Mouse (Mus musculus) gastrocnemius, adult 2 months (tissue): ENCODE results near the gene Ech1. TPM values are rescaled to one million over a fixed set of nuclear protein-coding genes. Genes with fewer than 3 reads are reported as not detected.

Experiments used
- DNase-seq: peaks from one replicate; pipeline ENCODE4 v3.0.0; 2022
- H3K27ac ChIP-seq: fragments of 200-600 bp; 2 replicates; pipeline ENCODE4 v1.8.1; 2022; ENCODE audit warnings: mild to moderate bottlenecking
- H3K4me3 ChIP-seq: fragments of 200-600 bp; 2 replicates; pipeline ENCODE4 v1.8.1; 2022; ENCODE audit warnings: mild to moderate bottlenecking, moderate library complexity
- CTCF ChIP-seq: fragments of 200-600 bp; IDR thresholded peaks from 2 replicates; pipeline ENCODE4 v1.8.1; 2022; ENCODE audit warnings: antibody characterized with exemption, mild to moderate bottlenecking, moderate library complexity
- intact Hi-C: fragments of 180-260 bp; cut with DNase I; formaldehyde crosslinking; loops from one replicate; pipeline ENCODE4 v1.15.1; 2025
- total RNA-seq, 2 experiments: library from RNA; stranded (reverse); gene quantifications; 2 replicates each; pipeline ENCODE4 v1.2.3; 2021

The Ech1 gene
- total RNA-seq, 2 experiments from 2014 or later, result 173 to 338 TPM

GRCm38 (mm10) chr7:28825686-28826401 is 827 bp downstream of the Ech1 start:
- TF ChIP-seq CTCF, result peak; percentile 20; the same call in 1 of the 2 replicates
- intact Hi-C loops, result loop anchor here (2.0 to 5.0 kb wide), 2 partner anchors 15 to 41 kb away; no protein-coding TSS in a partner anchor
- Histone ChIP-seq H3K4me3 (peak overlapping the region; percentile 71), H3K27ac (peak overlapping the region; percentile 96)
- DNase-seq, result no peak

DNA sequence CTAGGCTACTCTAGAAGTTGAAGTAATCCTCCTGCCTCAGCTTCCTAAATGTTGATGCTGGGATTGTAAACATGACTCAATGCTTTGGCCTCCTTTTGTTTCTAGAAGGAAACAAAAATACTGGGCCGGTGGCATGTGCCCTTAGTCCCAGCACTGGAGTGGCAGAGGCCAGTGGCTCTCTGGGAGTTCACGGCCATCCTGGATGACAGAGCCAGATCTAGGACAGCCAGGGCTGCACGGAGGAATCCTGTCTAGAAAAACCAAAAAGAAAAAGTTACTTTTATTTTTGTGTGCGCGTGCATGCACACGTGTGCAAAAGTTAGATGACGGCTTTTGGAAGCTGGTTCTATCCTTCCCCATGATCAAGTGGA is 1.4 kb downstream of the Ech1 start:
- no peak for TF ChIP-seq CTCF
- H3K4me3 ChIP-seq, result peak overlapping the region; percentile 71
- H3K27ac ChIP-seq, result peak overlapping the region; percentile 96
- intact Hi-C loops, result loop anchor here (2.0 to 5.0 kb wide), 2 partner anchors 14 to 41 kb away; no protein-coding TSS in a partner anchor
- no peak for DNase-seq

DNA sequence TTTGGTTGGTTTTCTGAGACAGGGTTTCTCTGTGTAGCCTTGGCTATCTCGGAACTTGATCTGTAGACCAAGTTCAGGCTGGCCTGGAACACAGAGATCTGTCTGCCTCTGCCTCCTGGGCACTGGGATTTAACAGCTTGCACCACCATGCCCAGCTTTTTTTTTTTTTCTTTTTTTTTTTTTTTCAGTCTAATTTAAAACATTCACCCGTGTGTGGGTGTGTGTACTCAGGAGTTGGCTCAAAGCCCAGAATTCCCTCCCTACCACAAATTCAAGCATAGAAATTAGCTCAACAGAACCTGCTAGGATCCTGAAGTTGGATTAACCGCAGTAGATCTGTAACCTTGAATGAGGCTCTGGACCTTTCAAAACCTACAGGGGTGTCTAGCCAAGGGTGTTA is 2.3 kb downstream of the Ech1 start:
- Histone ChIP-seq H3K4me3 (no peak overlapping the region; the same call in 1 of the 2 replicates), H3K27ac (no peak overlapping the region)
- intact Hi-C loops, result loop anchor here (2.0 to 5.0 kb wide), 2 partner anchors 13 to 40 kb away; no protein-coding TSS in a partner anchor
- DNase-seq, result no peak
- no peak for TF ChIP-seq CTCF

- DNase-seq, result no peak
- no peak overlapping the region for H3K4me3 ChIP-seq
- H3K27ac ChIP-seq, result no peak overlapping the region
- intact Hi-C loops, result loop anchor here (5.0 kb wide), 1 partner anchor 37 kb away; no protein-coding TSS in a partner anchor
- no peak for TF ChIP-seq CTCF
These were observed 4.8 kb downstream of the Ech1 start for GRCm38 (mm10) chr7:28829821-28830220.

GRCm38 (mm10) chr7:28830981-28831380 is 6.0 kb downstream of the Ech1 start:
- Histone ChIP-seq H3K4me3 (no peak overlapping the region), H3K27ac (no peak overlapping the region)
- intact Hi-C loops, result no loop called here
- TF ChIP-seq CTCF, result no peak
- DNase-seq, result no peak

DNA sequence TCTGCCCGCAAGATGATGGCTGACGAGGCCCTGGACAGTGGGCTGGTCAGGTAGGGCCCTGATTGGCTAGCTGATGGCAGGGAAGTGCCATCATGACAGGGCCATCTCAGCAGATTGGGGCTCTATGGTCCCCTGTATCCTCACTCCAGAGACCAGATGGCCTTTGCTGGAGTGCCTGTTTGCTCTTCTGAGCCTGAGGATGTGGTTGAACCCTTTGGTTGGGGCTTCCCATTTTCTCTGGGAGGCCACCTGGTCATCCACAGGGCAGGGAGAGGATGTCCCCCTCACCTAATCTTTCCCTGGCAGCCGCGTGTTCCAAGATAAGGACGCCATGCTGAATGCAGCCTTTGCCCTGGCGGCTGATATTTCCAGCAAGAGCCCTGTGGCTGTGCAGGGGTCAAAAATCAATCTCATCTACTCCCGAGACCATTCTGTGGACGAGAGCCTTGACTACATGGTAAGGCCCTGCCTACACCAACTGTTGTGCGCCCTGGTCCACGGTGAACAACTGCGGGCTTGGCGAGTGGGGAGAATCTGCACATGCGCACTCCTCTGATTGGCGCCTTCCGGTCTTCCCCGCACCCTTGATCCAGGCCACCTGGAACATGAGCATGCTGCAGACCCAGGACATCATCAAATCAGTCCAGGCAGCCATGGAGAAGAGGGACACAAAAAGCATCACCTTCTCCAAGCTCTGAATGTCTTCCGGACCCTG is 6.6 kb downstream of the Ech1 start:
- intact Hi-C loops, result no loop called here
- no peak for TF ChIP-seq CTCF
- H3K27ac ChIP-seq, result no peak overlapping the region
- no peak for DNase-seq
- no peak overlapping the region for H3K4me3 ChIP-seq

- no peak overlapping the region for H3K27ac ChIP-seq
- intact Hi-C loops, result no loop called here
- H3K4me3 ChIP-seq, result no peak overlapping the region
- DNase-seq, result no peak
- no peak for TF ChIP-seq CTCF
These were observed 7.1 kb downstream of the Ech1 start for GRCm38 (mm10) chr7:28832137-28832536.

DNA sequence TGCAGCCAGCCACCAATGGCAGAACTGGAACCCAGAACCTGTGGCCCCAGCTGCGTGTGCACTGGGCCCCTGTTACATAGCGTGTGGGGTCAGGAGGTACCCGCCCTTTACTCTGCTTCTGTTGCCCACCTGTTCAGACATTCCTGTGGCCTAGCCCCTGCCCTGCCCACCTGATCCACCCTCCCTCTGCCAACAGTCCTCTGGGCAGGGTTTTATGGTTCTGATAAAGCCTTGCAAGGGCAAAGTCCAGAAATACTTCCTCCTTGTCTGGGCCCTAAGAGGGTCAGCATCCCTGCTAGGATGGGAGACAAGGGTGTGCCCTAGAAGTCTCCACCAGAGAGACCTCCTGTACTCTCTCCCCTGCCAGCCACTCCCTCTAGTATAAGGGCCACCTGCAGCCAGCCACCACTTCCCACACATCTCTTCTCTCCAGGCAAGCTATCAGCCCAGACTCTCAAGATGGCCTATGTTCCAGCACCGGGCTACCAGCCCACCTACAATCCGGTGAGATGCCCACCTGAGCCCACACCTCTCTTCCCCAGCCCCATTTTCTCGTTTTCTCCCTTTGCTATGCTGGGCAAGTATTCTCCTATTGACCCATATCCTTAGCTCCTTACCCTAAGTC is 8.8 kb downstream of the Ech1 start, which contains the start of gene Lgals4:
TSS of gene Lgals4 (plus strand) at position 132 of the 625 bp plus-strand sequence.
- Histone ChIP-seq H3K4me3 (no peak within 1 kb of the TSS), H3K27ac (no peak within 1 kb of the TSS)
- DNase-seq, result no peak
- intact Hi-C loops, result no loop called here
- no peak for TF ChIP-seq CTCF

DNA sequence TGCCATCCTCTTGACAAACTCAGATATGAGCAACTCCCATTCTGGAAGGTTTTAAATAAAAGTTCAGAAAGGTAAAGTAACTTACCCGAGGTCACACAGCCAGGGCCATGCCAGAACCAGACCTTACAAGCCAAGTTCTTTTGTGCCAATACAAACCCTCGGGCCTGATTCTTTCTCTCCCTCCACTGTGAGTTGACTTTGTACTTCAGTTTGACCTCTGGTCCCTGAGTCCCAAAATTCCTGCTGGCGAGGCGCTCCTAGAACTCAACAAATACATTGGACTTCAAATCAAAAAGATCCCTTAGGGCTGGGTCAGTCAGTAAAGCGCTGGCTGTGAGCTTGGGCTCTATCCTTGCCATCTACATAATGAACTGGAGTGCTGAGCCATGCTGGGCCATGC is 11.9 kb downstream of the Ech1 start:
- intact Hi-C loops, result no loop called here
- Histone ChIP-seq H3K4me3 (no peak overlapping the region), H3K27ac (no peak overlapping the region)
- TF ChIP-seq CTCF, result no peak
- no peak for DNase-seq

GRCm38 (mm10) chr7:28838331-28838730 is 13.3 kb downstream of the Ech1 start:
- DNase-seq, result no peak
- no peak overlapping the region for H3K27ac ChIP-seq
- H3K4me3 ChIP-seq, result no peak overlapping the region
- no peak for TF ChIP-seq CTCF
- intact Hi-C loops, result no loop called here

DNA sequence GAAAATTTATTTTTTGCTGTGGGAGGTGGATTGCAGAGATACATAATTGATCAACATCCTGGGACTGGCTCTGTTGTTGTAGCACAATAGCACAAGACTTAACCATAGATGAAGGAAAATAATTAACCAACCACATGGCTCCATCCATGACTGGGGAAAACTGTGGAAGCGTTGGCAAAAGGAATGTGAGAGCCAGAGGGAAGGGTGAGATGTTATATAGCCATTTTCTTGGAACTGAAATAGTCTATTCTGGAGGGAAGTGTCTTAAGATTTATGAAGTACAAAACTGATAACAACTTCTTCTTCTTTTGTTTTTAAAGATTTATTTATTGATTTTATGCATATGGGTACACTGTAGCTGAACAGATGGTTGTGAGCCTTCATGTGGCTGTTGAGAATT is 22.3 kb downstream of the Ech1 start:
- TF ChIP-seq CTCF, result no peak

DNA sequence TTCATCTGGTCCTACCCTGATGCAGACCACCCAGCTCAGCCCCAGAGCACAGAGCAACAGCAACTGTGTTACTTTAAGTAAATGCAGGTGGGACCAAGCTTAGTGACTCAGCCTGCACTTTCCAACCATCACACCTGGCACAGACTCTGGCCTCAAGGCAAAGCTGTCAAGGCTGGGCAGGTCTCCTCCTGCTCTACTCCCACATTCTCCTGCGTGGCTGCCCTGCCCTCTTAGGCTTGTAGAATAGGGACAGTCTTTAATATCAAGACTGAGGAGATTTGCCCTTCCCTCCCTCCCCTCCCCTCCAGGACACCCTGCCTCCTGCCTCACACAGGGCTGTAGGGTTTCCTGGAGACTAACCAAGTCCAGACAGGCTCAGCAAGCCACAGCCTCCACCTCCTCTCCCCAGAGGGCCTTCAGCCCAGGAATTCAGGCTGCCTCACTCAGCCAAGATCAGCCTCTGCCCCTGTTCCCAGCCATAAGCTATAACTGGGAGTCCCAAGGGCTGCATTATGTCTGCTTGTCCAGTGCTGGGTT is 24.8 kb downstream of the Ech1 start:
- Histone ChIP-seq H3K27ac (0 out of 2 replicates have a peak overlapping the region, but pooled peaks have one; percentile 8), H3K4me3 (no peak overlapping the region)
- no peak for DNase-seq
- no peak for TF ChIP-seq CTCF
- intact Hi-C loops, result no loop called here

More for the DNA sequence above, 22.3 kb downstream of the Ech1 start:
- Histone ChIP-seq H3K4me3 (no peak overlapping the region), H3K27ac (no peak overlapping the region)
- intact Hi-C loops, result no loop called here
- no peak for DNase-seq
